Mouse (Mus musculus) cerebellum, adult 8-10 months (tissue): Measurements from ENCODE around the gene Ncoa4.
"Not testable (repeated sequence)": the region's sequence is repeated elsewhere in the genome, so short reads cannot be mapped to it uniquely, and the experiment has no call there.

ENCODE experiments used
- DNase-seq: peaks from one replicate; pipeline ENCODE4 v3.0.0; 2022

Ncoa4 gene

DNA sequence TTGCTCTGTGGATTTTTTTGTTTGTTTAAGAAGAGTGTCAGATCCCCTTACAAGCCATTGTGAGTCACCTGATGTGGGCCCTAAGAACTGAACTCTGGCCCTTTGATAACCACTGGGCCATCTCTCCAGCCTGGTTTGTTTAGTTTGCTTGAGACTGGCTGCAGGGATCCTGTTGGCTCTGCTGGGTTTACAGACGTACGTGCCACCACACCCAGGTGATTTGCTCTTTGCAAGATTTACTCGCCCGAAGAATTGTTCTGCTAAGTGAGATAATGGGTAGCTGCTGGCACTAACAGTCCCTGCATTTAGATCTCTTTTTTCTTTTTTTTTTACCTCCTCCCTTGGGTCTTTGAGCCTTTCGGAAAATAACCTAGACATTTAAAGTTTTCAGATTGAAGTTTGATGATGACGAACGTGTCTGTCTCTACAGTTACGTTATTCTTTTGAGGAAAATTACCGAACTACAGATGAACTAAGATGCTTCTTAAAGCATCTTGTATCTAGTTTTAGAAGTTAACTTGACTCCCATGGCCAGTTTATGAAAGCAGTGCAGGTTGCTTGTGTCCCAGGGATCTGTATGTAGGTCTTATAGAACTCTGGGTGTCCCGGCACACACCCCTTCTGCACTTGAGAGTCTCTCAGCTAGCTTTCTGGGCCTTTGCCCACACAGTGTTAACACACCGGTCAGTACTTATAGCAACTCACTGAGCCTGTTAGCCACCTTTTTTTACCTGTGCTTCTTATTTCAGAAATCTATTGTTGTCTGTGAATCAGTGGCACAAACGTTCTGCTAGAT, 1.6 kb downstream of the Ncoa4 start:
- DNase-seq: no peak

DNA sequence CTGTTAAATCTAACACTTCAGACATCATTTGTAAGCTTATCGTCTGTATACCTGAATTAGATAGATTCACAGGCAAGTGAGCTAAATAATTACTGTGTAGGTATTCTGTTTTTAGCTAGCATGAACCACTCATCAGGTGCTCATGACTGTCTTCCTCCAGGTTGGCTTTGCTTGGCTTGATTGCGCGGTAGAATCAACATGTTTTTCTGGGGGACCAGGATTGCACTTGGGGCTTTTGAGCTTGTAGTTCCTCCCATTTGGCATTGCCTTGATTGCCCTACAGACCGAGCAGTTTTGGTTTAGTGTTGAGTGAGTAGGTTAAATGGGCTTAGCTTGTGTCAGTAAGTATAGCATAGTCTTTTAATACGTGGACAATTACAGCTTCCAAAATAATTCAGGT, 2.6 kb downstream of the Ncoa4 start:
- no peak for DNase-seq

DNA sequence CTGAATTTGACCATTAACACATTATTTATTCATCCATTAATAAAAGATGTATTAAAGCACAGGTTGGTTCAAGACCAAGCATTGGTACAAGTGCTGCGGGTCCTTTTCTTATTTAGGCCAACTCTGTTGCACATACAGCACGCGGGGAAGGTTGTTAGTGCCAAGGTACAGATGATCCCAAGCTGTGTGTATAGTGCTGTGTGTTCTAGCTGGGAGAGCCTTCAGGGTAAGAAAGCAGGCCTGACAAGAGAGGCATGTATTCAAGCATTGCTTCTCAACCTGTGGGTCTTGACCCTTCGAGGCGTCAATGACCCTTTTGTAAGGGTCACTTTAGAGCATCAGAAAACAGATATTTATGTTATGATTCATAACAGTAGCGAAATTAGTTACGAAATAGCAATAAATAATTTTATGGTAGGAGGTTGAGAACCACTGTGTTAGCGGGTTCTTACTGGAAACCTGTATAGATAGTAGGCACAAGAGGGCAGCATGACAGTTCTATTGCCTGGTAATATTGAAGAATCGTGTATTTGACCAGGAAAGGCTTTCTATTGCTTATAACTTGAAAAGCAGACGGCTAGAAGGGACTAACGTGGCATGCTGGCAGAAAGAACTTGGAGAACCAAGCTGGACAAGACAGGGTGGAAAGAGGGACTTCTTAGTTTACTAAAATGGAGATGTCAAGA, 3.7 kb downstream of the Ncoa4 start:
- no peak for DNase-seq

DNA sequence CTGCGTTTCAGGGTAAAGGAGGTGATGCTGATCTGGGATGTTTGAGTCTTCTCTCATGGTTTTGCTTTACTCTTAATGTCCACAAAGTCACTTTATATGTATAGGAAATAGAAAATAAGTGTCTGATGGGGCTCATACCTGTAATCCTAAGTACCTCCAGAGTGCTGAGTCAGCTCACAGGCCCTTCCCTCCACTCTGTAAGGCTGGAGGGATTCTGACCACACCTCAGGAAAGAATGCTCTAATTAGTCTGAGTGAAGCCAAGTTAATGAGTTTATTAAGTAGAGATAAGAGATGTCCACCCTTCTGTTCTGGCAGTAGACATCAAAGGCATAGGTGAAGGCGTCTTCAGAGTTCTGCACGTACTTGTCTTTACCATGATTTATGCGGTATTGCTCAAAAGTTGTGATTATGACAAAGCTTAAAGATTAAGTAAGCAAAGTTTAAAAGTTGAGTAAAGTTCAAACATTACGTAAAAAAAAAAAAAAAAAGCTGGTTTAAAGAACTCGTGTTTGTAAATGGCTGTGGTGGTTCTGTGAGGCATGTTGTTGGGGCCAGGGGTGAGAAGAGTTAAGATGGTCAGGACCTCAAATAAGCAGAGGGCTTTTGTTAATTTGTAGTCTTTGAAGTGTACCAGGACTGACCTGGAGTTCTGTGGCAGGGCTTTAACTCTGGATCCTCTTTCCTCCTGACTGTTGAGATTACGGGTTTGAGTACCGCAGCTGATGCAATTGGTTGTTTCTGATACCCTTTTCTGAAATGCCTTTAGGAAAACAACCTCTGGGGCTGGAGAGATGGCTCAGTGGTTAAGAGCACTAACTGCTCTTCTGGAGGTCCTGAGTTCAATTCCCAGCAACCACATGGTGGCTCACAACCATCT, 4.7 kb downstream of the Ncoa4 start:
- no peak for DNase-seq

DNA sequence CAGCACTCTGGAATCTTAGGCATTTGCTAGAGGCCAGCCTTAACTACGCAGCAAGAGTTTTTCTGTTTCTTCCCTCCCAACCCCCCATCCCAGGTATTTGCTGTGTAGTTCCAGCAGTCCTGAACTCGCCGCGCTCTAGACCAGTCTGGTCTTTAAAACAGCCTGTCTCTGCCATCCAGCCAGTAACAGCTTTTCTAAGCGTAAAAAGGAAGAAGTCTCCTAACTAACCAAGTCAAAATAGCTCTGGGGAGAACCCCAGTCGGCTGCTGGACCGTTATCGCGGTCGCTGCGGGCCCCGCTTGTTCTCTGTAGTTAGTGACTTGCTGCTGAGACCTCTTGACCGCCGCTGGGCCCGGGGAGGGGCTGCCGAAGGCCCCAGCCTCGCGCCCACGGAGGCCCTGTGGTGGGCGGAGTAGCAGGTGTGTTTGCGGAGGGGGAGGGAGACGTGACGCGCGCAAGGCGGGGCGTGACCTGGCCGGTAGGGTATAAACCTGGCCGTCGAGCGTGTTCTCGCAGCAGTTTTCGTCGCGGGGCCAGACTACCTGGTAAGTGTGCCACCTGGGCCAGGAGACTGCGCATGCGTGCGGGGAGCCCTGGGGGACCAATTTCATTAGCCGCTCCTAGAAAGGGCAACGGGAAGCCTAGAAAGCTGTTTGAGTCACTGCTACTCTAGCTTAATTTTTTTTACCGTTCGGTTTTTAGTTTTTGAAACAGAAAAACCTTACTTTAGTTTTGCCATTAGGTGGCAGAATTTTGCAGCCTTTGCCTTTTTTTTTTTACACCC, 5.8 kb downstream of the Ncoa4 start:
- DNase-seq: peak; percentile 84

DNA sequence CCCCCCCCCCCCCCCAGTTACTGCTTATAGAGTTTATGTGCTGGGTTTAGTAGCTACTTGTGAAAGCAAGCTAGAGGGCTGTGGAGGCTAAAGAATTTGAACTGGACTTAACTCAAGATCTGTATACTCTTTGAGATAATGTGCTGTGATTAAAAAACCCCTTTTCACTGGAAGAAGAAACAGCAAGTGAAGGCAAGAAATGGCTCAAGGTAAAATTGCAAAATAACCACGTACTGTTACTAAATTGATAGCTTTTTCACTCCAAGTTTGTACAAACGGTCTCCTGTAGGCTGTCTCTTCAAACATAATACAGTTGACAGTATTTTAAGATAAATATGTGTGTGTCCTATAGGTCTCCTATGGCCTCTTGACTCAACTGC, 6.4 kb downstream of the Ncoa4 start:
- DNase-seq: no peak

DNA sequence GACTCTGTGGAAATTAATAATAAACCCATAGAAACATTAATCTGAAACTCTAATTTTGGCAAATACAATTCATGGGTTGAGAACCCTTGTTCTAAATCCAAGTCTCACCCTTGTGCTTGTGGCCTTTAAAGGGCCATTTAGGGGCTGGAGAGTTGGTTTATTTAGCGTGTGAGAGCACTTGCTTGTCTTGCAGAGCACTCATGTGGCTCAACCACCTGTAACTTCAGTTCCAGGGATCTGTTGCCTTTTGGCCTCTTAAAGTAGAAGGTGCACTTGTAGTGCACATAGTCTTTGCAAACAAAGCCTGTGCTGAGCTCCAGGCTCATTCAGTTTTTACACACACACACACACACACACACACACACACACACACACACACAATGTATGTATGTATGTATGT, 7.2 kb downstream of the Ncoa4 start:
- no peak for DNase-seq

DNA sequence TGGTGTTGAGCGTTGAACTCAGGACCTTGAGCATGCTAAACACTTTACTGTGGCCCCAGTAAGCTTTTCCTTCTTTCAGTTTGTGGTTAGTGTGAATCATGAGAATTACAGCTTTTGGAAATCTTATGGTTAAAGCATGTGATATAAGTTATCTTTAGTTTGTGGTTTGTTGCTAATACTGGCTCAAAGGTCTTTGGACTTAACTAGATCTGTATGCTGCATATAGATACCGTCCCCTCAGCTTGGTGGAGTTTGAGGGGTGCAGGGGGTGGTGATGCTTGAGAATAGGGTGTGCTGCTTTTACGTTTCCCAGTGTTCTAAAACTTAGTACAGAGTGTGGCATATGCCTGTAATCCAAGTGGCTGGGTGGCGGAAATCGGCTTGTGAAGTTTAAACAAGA, 7.7 kb downstream of the Ncoa4 start:
- no peak for DNase-seq

DNA sequence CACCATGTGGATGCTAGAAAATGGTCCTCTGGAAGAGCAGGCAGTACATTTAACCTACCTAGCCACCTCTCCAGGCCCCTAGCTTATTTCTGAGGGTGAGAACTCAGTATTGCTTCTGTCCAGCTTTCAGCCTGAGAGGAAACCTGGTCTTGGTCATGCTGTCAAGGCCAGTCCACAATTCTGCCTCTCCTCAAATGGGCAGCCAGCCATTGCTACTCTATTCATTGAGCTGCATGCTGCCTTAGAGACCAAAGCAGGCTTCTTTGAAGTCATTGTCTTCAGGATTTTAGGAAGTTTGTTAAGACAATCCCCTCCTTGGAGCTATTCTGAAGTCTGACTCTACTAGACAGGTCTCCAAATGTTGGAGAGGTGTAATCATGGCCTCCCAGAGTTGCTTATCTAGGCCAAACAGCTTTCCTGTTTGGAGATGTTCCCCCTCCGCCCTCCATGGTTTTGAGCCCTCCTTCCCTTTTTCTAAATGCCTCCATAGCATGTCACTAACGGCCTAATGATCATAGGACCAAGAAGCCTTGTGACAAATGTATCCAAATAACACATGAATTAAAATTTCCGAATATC, 9.1 kb downstream of the Ncoa4 start:
- no peak for DNase-seq

DNA sequence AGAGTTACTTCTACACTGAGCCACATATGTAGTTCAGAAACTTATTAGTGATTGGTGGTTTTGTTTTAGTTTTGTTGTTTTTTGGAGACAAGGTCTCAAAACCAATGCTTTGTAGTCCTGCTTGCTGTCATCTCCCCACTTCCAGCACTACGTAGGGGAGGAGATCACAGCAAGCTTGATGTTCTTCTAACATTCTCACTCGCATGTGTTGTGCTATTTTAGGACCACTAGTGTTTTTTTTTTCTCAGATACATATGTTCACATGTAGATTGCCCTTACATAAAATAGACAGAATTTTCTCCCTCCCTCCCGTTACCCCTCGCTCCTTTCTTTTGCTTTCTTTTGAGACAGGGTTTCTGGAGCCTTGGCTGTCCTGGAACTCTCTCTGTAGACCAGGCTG, 10.5 kb downstream of the Ncoa4 start:
- DNase-seq: no peak

DNA sequence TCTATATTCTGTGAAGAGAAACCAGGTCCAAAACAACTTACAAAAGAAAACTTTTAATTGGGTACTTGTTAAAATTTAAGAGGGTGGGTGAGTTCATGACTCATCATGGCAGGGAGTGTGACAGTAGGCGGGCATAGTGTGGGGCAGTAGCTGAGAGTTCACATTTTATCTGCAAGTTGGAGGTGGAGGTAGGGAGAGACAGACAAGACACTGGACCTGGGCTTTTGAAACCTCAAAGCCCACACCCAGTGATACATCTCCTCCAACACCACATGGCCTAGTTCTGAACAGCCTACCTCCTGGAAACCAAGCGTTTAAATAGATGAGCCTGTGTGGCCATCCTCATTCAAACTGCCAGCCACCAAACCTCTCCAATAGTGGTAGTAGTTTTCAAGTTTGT, 15.6 kb downstream of the Ncoa4 start:
- no peak for DNase-seq

DNA sequence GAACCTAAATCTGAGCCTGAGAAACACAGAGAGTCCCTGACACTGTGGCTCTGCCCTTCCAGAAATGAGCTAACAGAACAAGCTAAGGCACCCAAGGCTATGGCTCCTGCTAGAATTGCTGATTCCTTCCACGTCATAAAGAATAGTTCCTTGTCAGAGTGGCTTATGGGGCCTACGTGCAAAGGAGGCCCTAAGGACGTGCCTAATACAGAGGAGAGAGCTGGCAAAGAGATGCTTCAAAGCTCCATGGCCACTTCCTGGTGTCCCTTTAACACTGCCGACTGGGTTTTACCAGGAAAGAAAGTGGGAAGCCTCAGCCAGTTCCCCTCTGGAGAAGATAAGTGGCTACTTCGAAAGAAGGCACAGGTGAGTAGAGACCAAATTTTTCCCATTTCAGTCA, 16.9 kb downstream of the Ncoa4 start:
- DNase-seq: not testable (repeated sequence)

DNA sequence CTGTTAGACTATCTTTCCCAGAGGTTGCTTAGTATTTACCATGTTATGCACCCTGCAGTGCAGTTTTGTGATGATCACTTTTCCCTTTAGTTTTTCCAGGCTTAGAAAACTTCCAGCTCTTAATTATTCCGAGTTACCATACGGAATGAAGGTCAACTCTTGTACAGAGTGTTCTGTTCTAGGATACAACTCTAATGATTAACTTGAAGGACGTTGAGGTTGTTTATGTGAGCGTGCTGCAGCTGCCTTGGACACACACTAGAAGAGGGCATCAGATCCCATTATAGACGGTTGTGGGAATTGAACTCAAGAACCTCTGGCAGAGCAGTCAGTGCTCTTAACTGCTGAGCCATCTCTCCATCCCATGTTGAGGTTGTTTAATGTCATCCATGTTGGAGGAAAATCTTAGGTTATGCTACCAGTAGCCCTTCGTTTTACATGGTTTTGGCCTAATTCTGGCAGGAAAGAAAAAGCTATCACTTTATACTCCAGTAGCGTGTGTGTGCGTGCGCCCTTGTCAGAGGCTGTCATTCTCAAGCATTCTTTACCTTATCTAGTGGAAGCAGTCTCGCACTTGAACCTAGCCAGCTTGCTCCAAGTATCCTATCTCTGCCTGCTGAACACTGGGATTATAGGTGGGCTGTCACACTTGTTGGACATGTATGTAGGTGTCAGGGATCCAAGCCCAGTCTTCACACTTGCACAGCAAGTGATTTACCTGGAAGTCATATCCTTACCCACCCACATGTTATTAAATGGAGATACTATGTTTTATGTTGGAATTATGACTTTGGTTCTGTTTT, 19.9 kb downstream of the Ncoa4 start:
- DNase-seq: no peak

DNA sequence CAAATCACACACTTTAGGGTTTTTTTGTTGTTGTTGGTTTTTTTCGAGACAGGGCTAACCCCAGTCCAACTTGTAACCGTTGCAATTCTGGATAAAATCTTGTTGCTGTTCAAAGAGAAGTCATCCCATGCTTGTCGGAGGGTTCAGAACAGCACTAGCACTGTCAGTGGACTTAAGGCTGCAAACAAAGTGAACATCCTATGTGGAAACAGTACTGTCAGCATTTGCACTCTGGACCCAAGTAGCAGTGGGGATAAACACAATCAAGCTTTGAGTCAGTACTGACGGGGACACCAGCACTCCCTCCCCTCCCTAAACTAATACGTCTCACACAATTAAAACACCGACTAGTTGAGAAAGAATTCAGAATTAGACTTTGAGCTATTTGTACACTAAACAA, 21.2 kb downstream of the Ncoa4 start:
- DNase-seq: no peak

DNA sequence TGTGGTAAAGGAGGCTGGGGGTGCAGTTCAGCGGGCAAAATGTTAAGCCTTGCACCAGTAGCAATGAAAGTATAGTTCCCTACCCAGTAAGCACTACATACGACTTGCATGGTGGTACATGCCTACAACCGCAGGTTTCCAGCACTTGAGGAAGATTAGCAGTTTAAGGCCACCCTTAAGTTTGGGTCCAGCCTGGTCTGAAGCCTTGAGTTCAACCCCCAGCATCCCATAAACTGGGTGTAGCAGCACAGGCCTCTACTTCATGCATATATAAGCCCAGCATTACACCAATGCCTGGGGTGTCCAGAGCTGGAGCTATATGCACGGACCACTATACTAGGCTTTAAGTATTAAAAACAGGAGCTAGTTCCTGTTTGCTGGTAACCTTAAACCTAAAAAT, 24.2 kb downstream of the Ncoa4 start:
- no peak for DNase-seq

DNA sequence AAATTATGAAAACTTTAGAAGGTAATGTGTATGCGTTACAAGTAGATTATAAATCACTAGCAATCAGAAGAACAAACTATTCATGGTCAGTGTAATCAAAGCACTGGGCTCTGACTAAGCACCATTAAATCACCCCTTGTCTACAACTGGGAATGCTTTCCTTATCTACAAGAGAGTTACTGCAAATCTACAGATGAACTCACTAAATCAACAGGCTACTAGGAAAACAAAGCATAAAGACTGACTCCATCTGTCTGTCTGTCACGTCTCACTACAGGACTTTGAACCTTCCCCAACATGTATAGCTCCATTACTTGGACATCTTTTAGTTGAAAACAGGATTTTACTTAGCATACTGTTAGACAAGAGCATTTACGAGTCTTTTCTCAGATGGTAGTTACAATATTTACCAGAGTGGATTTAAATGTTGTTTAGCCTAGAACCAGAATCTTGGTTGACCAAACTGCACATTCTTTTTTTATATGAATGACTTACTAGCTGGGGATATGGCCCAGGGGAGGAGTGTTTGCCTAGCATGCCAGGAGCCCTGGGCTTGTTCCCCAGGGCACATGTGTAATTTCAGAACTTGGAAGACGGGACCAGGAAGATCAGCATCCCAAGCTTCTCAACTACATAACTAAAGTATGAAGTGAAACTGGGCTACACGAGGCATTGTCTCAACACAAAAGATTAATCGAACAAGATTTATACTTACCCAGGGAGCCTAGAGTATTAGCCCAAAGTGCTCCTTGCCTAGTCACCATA, 31.1 kb downstream of the Ncoa4 start:
- DNase-seq: no peak

DNA sequence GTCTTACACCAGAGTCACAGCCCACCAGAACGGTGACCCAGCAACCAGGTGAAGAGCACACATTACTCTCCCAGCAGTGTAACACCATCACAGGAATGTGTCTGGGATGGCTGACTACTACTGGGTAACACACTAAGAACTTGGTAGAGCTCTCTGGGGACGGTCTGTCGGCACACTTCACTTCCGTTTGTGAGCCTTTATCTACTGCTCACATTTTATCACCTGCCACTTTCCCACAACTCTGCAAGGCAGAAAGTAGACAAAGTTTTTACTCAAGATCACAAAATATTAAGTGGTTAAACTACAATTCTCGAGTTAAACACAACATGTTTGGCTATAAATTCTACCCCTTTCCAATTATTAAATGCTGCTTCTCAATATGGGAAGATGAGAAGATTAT, 32.3 kb downstream of the Ncoa4 start:
- DNase-seq: no peak

DNA sequence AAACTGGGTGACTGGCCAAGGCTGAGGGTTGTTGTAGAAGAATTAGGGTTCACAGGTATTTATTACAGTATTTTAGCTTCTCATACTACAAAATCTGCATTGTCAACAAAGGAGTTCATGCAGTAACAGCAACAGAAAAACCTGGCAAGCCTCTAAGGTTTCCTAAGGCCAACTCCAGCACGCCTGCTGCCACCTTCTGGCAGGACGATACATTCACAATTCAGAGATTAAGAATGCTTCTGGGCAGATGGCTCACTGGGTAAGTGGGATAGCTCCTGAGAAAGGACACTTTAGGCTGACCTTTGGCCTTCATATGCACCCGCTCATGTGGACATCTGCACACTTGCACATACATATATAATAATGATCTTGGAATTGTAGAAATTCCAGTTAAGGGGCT, 32.8 kb downstream of the Ncoa4 start:
- peak; percentile 45 for DNase-seq

DNA sequence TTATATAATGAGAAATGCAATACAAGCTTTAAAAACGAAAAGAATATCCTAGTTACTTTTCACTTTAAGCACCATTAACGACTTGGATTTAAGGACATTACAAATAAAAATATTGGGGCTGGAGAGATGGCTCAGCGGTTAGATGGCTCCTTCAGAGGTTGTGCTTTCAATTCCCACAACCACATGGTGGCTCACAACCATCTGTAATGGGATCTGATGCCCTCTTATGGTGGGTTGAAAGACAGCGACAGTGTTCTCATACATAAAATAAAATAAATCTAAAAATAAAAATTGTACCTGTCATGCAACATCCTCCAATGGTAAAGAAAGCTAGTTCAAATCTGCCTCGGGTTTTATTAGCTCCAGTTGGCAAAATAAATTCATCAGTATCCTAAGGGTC, 33.9 kb downstream of the Ncoa4 start:
- not testable (repeated sequence) for DNase-seq

DNA sequence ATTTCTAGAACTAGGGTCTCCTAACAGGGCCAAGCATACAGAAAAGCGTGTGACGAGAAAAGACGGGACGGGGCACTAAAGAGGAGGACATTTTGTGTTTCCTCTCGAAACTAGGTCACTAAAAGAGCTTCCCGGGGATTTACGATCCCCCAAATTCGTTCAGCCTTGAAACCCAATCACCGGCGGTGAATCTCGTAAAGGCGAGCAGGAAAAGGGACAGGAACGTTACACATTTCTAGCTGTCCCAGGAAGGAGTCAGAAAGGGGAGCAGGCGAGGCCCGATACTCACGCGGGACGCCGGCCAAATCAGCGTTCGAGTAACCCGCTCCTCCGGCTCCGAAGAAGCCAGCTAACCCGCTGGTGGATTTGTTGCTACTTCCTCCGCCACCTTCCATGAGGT, 41.7 kb downstream of the Ncoa4 start:
- DNase-seq: no peak
